ENCODE assay signal across 22 mouse cellular contexts in the genomic region with DNA sequence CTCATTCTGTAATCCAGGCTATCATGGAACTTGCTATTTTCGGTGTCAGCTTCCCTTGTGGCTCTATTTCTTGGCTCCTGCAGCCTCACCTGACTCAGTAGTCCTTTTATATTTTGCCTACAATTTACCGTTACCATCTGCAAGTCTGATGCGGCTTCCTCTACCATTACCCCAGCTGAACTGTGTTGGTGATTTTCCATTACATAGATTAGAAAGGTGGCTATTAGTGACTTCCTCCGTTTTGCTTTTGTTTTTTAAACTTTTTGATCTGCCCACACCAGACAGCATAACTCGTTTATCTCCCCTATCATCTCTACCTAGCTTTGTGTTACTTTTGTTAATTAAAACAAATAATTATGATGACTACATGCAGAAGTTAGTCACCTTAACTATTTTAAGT. TPM values are rescaled to one million over a fixed set of nuclear protein-coding genes. Genes with fewer than 3 reads are reported as not detected.
DNase-seq lines count a peak whose midpoint lies in the region; TF ChIP-seq lines count a peak whose summit lies in the region.
"Had no signal": no experiment of that assay in that cellular context is flagged by ENCODE, and none has a peak within 500 bp of the region (broad histone marks: within the 10 kb centered on the region; RNA-seq: fewer than 3 reads in every experiment).

No protein-coding gene starts in this region.

- no peak for TF ChIP-seq POLR2A in kidney, adult 2 months (IDR thresholded peaks at IDR 0.05; ENCODE audit: low read depth, low read length)
- TF ChIP-seq POLR2A in CH12.LX (IDR thresholded peaks at IDR 0.05; ENCODE audit: low read depth, low read length), result no peak

- peak; percentile 33; the same call in 1 of the 2 replicates for TF ChIP-seq EP300 in CH12.LX (IDR thresholded peaks at IDR 0.05; ENCODE audit: low read length)

- no peaks in the 10 kb centered on the region for H3K27me3 ChIP-seq in kidney, adult 2 months (replicated peaks; ENCODE audit: control insufficient read depth, insufficient read depth, low read length)
- H3K27me3 ChIP-seq in CH12.LX (replicated peaks), result no peaks in the 10 kb centered on the region
- H3K27me3 ChIP-seq: embryonic facial prominence, embryonic 12.5 days; embryonic facial prominence, embryonic 15.5 days; forebrain, embryonic 15.5 days; hindbrain, embryonic 13.5 days had no signal

- in situ Hi-C loops in CH12.LX (cut with MboI; ENCODE audit: low pct_ligation_motif_present, low pct_unique_long_range_greater_than_20kb, low sequenced_read_pairs), result loop anchor here (25.0 kb wide), 1 partner anchor 345 kb away; the partner anchor contains the start of gene Evi5l

- H3K4me3 ChIP-seq in kidney, adult 2 months (ENCODE audit: insufficient read depth, low read depth, low read length), result no peak overlapping the region
- no peak overlapping the region for H3K4me3 ChIP-seq in CH12.LX (replicated peaks in 1 of 3; ENCODE audit: low read depth in 2 of 3, low read length in 2 of 3, poor library complexity in 1 of 3)
- H3K4me3 ChIP-seq: embryonic facial prominence, embryonic 12.5 days; embryonic facial prominence, embryonic 15.5 days; forebrain, embryonic 15.5 days; hindbrain, embryonic 13.5 days had no signal

- no peak overlapping the region for H3K27ac ChIP-seq in kidney, adult 2 months (ENCODE audit: insufficient read depth, low read depth, low read length)
- H3K27ac ChIP-seq in CH12.LX (ENCODE audit: insufficient read depth, low read depth), result no peak overlapping the region
- H3K27ac ChIP-seq: embryonic facial prominence, embryonic 12.5 days; embryonic facial prominence, embryonic 15.5 days; forebrain, embryonic 15.5 days; hindbrain, embryonic 13.5 days had no signal

- H3K9me3 ChIP-seq in CH12.LX (replicated peaks; ENCODE audit: low read length), result no peaks in the 10 kb centered on the region
- H3K9me3 ChIP-seq: embryonic facial prominence, embryonic 12.5 days; embryonic facial prominence, embryonic 15.5 days; forebrain, embryonic 15.5 days; hindbrain, embryonic 13.5 days had no signal

- no peak for TF ChIP-seq RAD21 in CH12.LX (IDR thresholded peaks at IDR 0.05; ENCODE audit: low read depth, low read length)

- peak; percentile 23 for DNase-seq in kidney, adult 2 months
- DNase-seq in kidney, adult 11 months, result no peak
- DNase-seq in CH12.LX (ENCODE audit: extremely low read depth), result no peak
- peak; percentile 58 for DNase-seq in induced T-regulatory cell, adult 2 months (ENCODE audit: low read depth)
- no peak for DNase-seq in urinary bladder, postnatal 4 days (ENCODE audit: low spot score in 2 of 2)
- no peak for DNase-seq in layer of hippocampus, postnatal 36 days
- DNase-seq in c-Kit-positive CD71-positive TER-119-positive erythroid progenitor cells, embryonic 14.5 days (ENCODE audit: low spot score), result no peak
- DNase-seq: adrenal gland, postnatal 10 days; adrenal gland, postnatal 36 days; B cell, adult 2 months; cerebellum, adult 11-12 months; cerebellum, adult 8-10 months; cerebellum, postnatal 10 days; cerebellum, postnatal 36 days; gastrocnemius, postnatal 25 days; heart, adult 18-20 months; kidney, adult 9 months had no signal

- H3K4me2 ChIP-seq in CH12.LX (ENCODE audit: insufficient read depth, low read depth, poor library complexity, severe bottlenecking), result no peak overlapping the region; the same call in 1 of the 2 replicates
- H3K4me2 ChIP-seq: embryonic facial prominence, embryonic 12.5 days; embryonic facial prominence, embryonic 15.5 days; forebrain, embryonic 15.5 days; heart, embryonic 11.5 days; hindbrain, embryonic 13.5 days had no signal

- WGBS in kidney, adult 2 months, result 46% methylated on average over 5 of the region's 5 CpGs

- H3K4me1 ChIP-seq in kidney, adult 2 months (ENCODE audit: control insufficient read depth, insufficient read depth, low read length), result peaks cover 4% of the 10 kb centered on the region
- peaks cover 5 to 13% of the 10 kb centered on the region in 2 experiments; a peak in 3 of 4 replicates for H3K4me1 ChIP-seq in CH12.LX (ENCODE audit: control insufficient read depth in 1 of 2, insufficient read depth in 2 of 2)
- H3K4me1 ChIP-seq: embryonic facial prominence, embryonic 12.5 days had no signal

- no peaks in the 10 kb centered on the region for H3K36me3 ChIP-seq in kidney, adult 2 months (ENCODE audit: control insufficient read depth, insufficient read depth, low read length)
- H3K36me3 ChIP-seq in CH12.LX (replicated peaks in 1 of 2; ENCODE audit: control insufficient read depth in 1 of 2, insufficient read depth in 1 of 2, low read length in 1 of 2), result peaks cover 0 to 16% of the 10 kb centered on the region in 2 experiments
- H3K36me3 ChIP-seq: embryonic facial prominence, embryonic 12.5 days; embryonic facial prominence, embryonic 15.5 days had no signal

- dilution Hi-C loops in CH12.LX (cut with MboI; ENCODE audit: extremely low pct_ligation_motif_present, extremely low pct_unique_long_range_greater_than_20kb, low sequenced_read_pairs), result no loop called here

- TF ChIP-seq CTCF in kidney, adult 2 months (conservative IDR thresholded peaks at IDR 0.05; ENCODE audit: insufficient read depth, insufficient read length, low read depth, low read length), result no peak
- no peak for TF ChIP-seq CTCF in CH12.LX (conservative IDR thresholded peaks at IDR 0.05 in 1 of 2, IDR thresholded peaks at IDR 0.05 in 1 of 2; ENCODE audit: low read depth in 2 of 2, low read length in 2 of 2)

- no peak overlapping the region for H3K9ac ChIP-seq in CH12.LX (ENCODE audit: insufficient read depth, low read depth)
- H3K9ac ChIP-seq: embryonic facial prominence, embryonic 12.5 days; embryonic facial prominence, embryonic 15.5 days; forebrain, embryonic 15.5 days; hindbrain, embryonic 13.5 days had no signal

- no peaks in the 10 kb centered on the region; the same call in 1 of the 2 replicates for H3K79me2 ChIP-seq in CH12.LX (replicated peaks; ENCODE audit: control insufficient read depth, extremely low read depth, insufficient read depth, poor library complexity, severe bottlenecking)

TF ChIP-seq in CH12.LX, 34 proteins besides CTCF, POLR2A, EP300 and RAD21:
- TF ChIP-seq ETS1 (conservative IDR thresholded peaks at IDR 0.05; ENCODE audit: low read depth, low read length) (peak; percentile 48; the same call in 1 of the 2 replicates), E2F4 (IDR thresholded peaks at IDR 0.05; ENCODE audit: insufficient replicate concordance, low read depth, low read length) (no peak)

RNA-seq across cellular contexts. Expression of gene Cers4, which starts 14.7 kb away (rescaled TPM):
- 26.9 and 33.3 TPM in 2 replicates for polyA plus RNA-seq in kidney, adult 2 months (2012; rRNA removed)
- total RNA-seq in CH12.LX (2012; rRNA removed) (8.6 and 13.3 TPM in 2 replicates), CH12.LX (2014; rRNA removed) (11.9 and 15.3 TPM in 2 replicates)
- 9.9 and 11.4 TPM in 2 replicates for polyA plus RNA-seq in CH12.LX (2012; ENCODE audit: insufficient read length, low read depth)
- total RNA-seq in layer of hippocampus, postnatal 36 days (2021), result 10 to 100 TPM; 48.0 to 50.3 TPM

Comparison
In these comparisons a context has a peak if more than half of its experiments do, and no peak if none do; other contexts are left out.
1. DNase-seq: peak in kidney, adult 2 months (single experiment) and induced T-regulatory cell, adult 2 months (single experiment); none in kidney, adult 11 months (single experiment), CH12.LX (single experiment), urinary bladder, postnatal 4 days (0 of 2), layer of hippocampus, postnatal 36 days (0 of 2) and c-Kit-positive CD71-positive TER-119-positive erythroid progenitor cells, embryonic 14.5 days (single experiment).